Mouse (Mus musculus): ENCODE results near the gene Glis1.

Gene Glis1

GRCm38 (mm10) chr4:107576742-107577141 is 142.4 kb downstream of the Glis1 start:
- peak; percentile 75 for DNase-seq (ENCODE audit: low read depth, low spot score)

GRCm38 (mm10) chr4:107577146-107577839 is 142.9 kb downstream of the Glis1 start:
- no peak for DNase-seq (ENCODE audit: low read depth, low spot score)

GRCm38 (mm10) chr4:107580883-107581282 is 146.5 kb downstream of the Glis1 start:
- DNase-seq (ENCODE audit: low read depth, low spot score) = no peak

- no peak for DNase-seq (ENCODE audit: low read depth, low spot score)
Observed at GRCm38 (mm10) chr4:107586391-107586790, 152.0 kb downstream of the Glis1 start.

GRCm38 (mm10) chr4:107588637-107589036 is 154.2 kb downstream of the Glis1 start:
- DNase-seq (ENCODE audit: low read depth, low spot score) = no peak

- DNase-seq (ENCODE audit: low read depth, low spot score) = peak; percentile 32
Observed at GRCm38 (mm10) chr4:107589046-107589445, 154.7 kb downstream of the Glis1 start.

GRCm38 (mm10) chr4:107590805-107591534 is 156.6 kb downstream of the Glis1 start:
- DNase-seq (ENCODE audit: low read depth, low spot score) = no peak

- no peak for DNase-seq (ENCODE audit: low read depth, low spot score)
Observed at GRCm38 (mm10) chr4:107593426-107593825, 159.0 kb downstream of the Glis1 start.

- no peak for DNase-seq (ENCODE audit: low read depth, low spot score)
Observed at GRCm38 (mm10) chr4:107597226-107597897, 163.0 kb downstream of the Glis1 start.

- no peak for DNase-seq (ENCODE audit: low read depth, low spot score)
Observed at GRCm38 (mm10) chr4:107597898-107598580, 163.6 kb downstream of the Glis1 start.

- DNase-seq (ENCODE audit: low read depth, low spot score) = peak; percentile 44
Observed at GRCm38 (mm10) chr4:107598581-107598958, 164.2 kb downstream of the Glis1 start.

GRCm38 (mm10) chr4:107602284-107602683 is 167.9 kb downstream of the Glis1 start:
- DNase-seq (ENCODE audit: low read depth, low spot score) = no peak

- DNase-seq (ENCODE audit: low read depth, low spot score) = peak; percentile 68
Observed at GRCm38 (mm10) chr4:107602787-107603186, 168.4 kb downstream of the Glis1 start.

- DNase-seq (ENCODE audit: low read depth, low spot score) = no peak
Observed at GRCm38 (mm10) chr4:107603208-107603607, 168.8 kb downstream of the Glis1 start.

- DNase-seq (ENCODE audit: low read depth, low spot score) = no peak
Observed at GRCm38 (mm10) chr4:107605964-107606602, 171.7 kb downstream of the Glis1 start.

- no peak for DNase-seq (ENCODE audit: low read depth, low spot score)
Observed at GRCm38 (mm10) chr4:107609775-107610174, 175.4 kb downstream of the Glis1 start.

GRCm38 (mm10) chr4:107611888-107612650 is 177.7 kb downstream of the Glis1 start:
- peak; percentile 84 for DNase-seq (ENCODE audit: low read depth, low spot score)

- DNase-seq (ENCODE audit: low read depth, low spot score) = no peak
Observed at GRCm38 (mm10) chr4:107617596-107618230, 183.3 kb downstream of the Glis1 start.

GRCm38 (mm10) chr4:107619487-107619886 is 185.1 kb downstream of the Glis1 start:
- DNase-seq (ENCODE audit: low read depth, low spot score) = no peak

GRCm38 (mm10) chr4:107621366-107621765 is 187.0 kb downstream of the Glis1 start:
- no peak for DNase-seq (ENCODE audit: low read depth, low spot score)

Data from brain, adult 2 months (tissue).